Mouse (Mus musculus) hindbrain, embryonic 15.5 days (tissue): ENCODE measurements at regions not wholly inside any gene's neighbourhood (a gene's known extent, or its start where the extent isn't known, plus 50 kb on each side); places are given as distances from the start of the nearest gene placed in this dataset.
A peak's percentile ranks its signal among the peaks of the same experiment; 100 is the strongest.

Experiments
- ATAC-seq: fragments of 200-750 bp; cut with Nextera tagmentation; 2 replicates; pipeline ENCODE4 v1.8.0; 2017; ENCODE audit warnings: low read depth, moderate number of reproducible peaks, moderate TSS enrichment; ENCODE audit not compliant: low FRiP score
- H3K27ac ChIP-seq: fragments of 300-500 bp; sonication (generic); replicated peaks from 2 replicates; pipeline ENCODE4 v1.5.1; 2015; ENCODE audit warnings: mild to moderate bottlenecking, inconsistent platforms
- H3K27me3 ChIP-seq: fragments of 300-500 bp; sonication (generic); 2 replicates; pipeline ENCODE4 v1.6.1; 2015; ENCODE audit warnings: control low read depth, inconsistent platforms
- H3K36me3 ChIP-seq: fragments of 300-500 bp; sonication (generic); 2 replicates; pipeline ENCODE4 v1.6.1; 2015; ENCODE audit warnings: control low read depth, inconsistent platforms
- H3K4me1 ChIP-seq: fragments of 300-500 bp; sonication (generic); replicated peaks from 2 replicates; pipeline ENCODE4 v1.6.1; 2015; ENCODE audit warnings: control low read depth, inconsistent platforms
- H3K4me2 ChIP-seq: fragments of 300-500 bp; sonication (generic); 2 replicates; pipeline ENCODE4 v1.6.1; 2015; ENCODE audit warnings: moderate library complexity, mild to moderate bottlenecking, inconsistent platforms
- H3K4me3 ChIP-seq: fragments of 300-500 bp; sonication (generic); 2 replicates; pipeline ENCODE4 v1.5.1; 2015; ENCODE audit warnings: mild to moderate bottlenecking, inconsistent platforms
- H3K9ac ChIP-seq: fragments of 300-500 bp; sonication (generic); 2 replicates; pipeline ENCODE4 v1.6.1; 2015; ENCODE audit warnings: inconsistent platforms
- H3K9me3 ChIP-seq: fragments of 300-500 bp; sonication (generic); 2 replicates; pipeline ENCODE4 v1.6.1; 2016; ENCODE audit warnings: control low read depth, inconsistent platforms
- WGBS: fragments of 180-500 bp; shearing (Covaris S2); methylation state at CpG from one replicate; pipeline ENCODE4 v1.1.7; 2015; 5-methylcytosine and 5-hydroxymethylcytosine counted together

- Histone ChIP-seq H3K27me3 (no peaks in the 10 kb centered on the region), H3K9ac (no peak overlapping the region), H3K4me2 (no peak overlapping the region), H3K4me3 (no peak overlapping the region), H3K9me3 (no peaks in the 10 kb centered on the region), H3K27ac (no peak overlapping the region), H3K36me3 (no peaks in the 10 kb centered on the region), H3K4me1 (no peaks in the 10 kb centered on the region)
- 88% methylated on average over 4 of the region's 4 CpGs for WGBS
- no peak for ATAC-seq
These were observed 562.0 kb upstream of the Sall1 start for GRCm38 (mm10) chr8:89605905-89606468.

- 98% methylated on average over 3 of the region's 3 CpGs for WGBS
- Histone ChIP-seq H3K4me1 (no peaks in the 10 kb centered on the region), H3K27me3 (no peaks in the 10 kb centered on the region), H3K4me3 (no peak overlapping the region), H3K27ac (no peak overlapping the region), H3K9me3 (no peaks in the 10 kb centered on the region), H3K4me2 (no peak overlapping the region), H3K36me3 (no peaks in the 10 kb centered on the region), H3K9ac (no peak overlapping the region)
- ATAC-seq = no peak
These were observed 560.5 kb upstream of the Sall1 start for GRCm38 (mm10) chr8:89604461-89604860.

- no peaks in the 10 kb centered on the region for H3K9me3 ChIP-seq
- H3K4me1 ChIP-seq = no peaks in the 10 kb centered on the region
- no peaks in the 10 kb centered on the region for H3K36me3 ChIP-seq
- no peak overlapping the region for H3K9ac ChIP-seq
- ATAC-seq = no peak
- 58% methylated on average over 7 of the region's 7 CpGs for WGBS
- H3K27me3 ChIP-seq = no peaks in the 10 kb centered on the region
- H3K4me3 ChIP-seq = no peak overlapping the region
- H3K27ac ChIP-seq = no peak overlapping the region
- H3K4me2 ChIP-seq = no peak overlapping the region
These were observed 552.4 kb upstream of the Sall1 start for GRCm38 (mm10) chr8:89596380-89596779.

- H3K4me2 ChIP-seq = no peak overlapping the region
- H3K27me3 ChIP-seq = no peaks in the 10 kb centered on the region
- H3K27ac ChIP-seq = no peak overlapping the region
- no peaks in the 10 kb centered on the region for H3K4me1 ChIP-seq
- no peak overlapping the region for H3K9ac ChIP-seq
- no peaks in the 10 kb centered on the region for H3K9me3 ChIP-seq
- H3K36me3 ChIP-seq = no peaks in the 10 kb centered on the region
- no peak overlapping the region for H3K4me3 ChIP-seq
- ATAC-seq = no peak
These were observed 539.1 kb upstream of the Sall1 start for GRCm38 (mm10) chr8:89583091-89583490.

GRCm38 (mm10) chr8:89582566-89582965 lies 538.6 kb upstream of the Sall1 start:
- Histone ChIP-seq H3K27ac (no peak overlapping the region), H3K4me3 (no peak overlapping the region), H3K4me1 (no peaks in the 10 kb centered on the region), H3K36me3 (no peaks in the 10 kb centered on the region), H3K4me2 (no peak overlapping the region), H3K27me3 (no peaks in the 10 kb centered on the region), H3K9me3 (no peaks in the 10 kb centered on the region), H3K9ac (no peak overlapping the region)
- no peak for ATAC-seq

- H3K4me1 ChIP-seq = peaks cover 15% of the 10 kb centered on the region; the same call in 1 of the 2 replicates
- H3K27ac ChIP-seq = no peak overlapping the region
- 0 out of 2 replicates have a peak, but pooled peaks have one; percentile 79 for ATAC-seq
- no peaks in the 10 kb centered on the region for H3K9me3 ChIP-seq
- WGBS = 2% methylated on average over 13 of the region's 13 CpGs
- H3K36me3 ChIP-seq = no peaks in the 10 kb centered on the region
- no peak overlapping the region for H3K4me3 ChIP-seq
- peaks cover 25% of the 10 kb centered on the region; the same call in 1 of the 2 replicates for H3K27me3 ChIP-seq
- H3K4me2 ChIP-seq = 0 out of 2 replicates have a peak overlapping the region, but pooled peaks have one; percentile 20
- no peak overlapping the region for H3K9ac ChIP-seq
These were observed 527.9 kb upstream of the Sall1 start for GRCm38 (mm10) chr8:89571816-89572215.

GRCm38 (mm10) chr8:89570639-89571325 lies 526.8 kb upstream of the Sall1 start:
- Histone ChIP-seq H3K36me3 (no peaks in the 10 kb centered on the region), H3K4me3 (no peak overlapping the region), H3K4me1 (peaks cover 15% of the 10 kb centered on the region; the same call in 1 of the 2 replicates), H3K9ac (no peak overlapping the region), H3K9me3 (no peaks in the 10 kb centered on the region), H3K27me3 (peaks cover 29% of the 10 kb centered on the region; the same call in 1 of the 2 replicates), H3K27ac (no peak overlapping the region), H3K4me2 (no peak overlapping the region)
- no peak for ATAC-seq
- WGBS = 35% methylated on average over 10 of the region's 10 CpGs

- H3K36me3 ChIP-seq = no peaks in the 10 kb centered on the region
- peak overlapping the region; percentile 25; the same call in 1 of the 2 replicates for H3K4me2 ChIP-seq
- ATAC-seq = no peak
- no peaks in the 10 kb centered on the region for H3K9me3 ChIP-seq
- no peak overlapping the region for H3K9ac ChIP-seq
- H3K27me3 ChIP-seq = peaks cover 36% of the 10 kb centered on the region; the same call in 1 of the 2 replicates
- H3K4me1 ChIP-seq = peaks cover 15% of the 10 kb centered on the region; the same call in 1 of the 2 replicates
- no peak overlapping the region for H3K27ac ChIP-seq
- WGBS = 43% methylated on average over 9 of the region's 9 CpGs
- no peak overlapping the region for H3K4me3 ChIP-seq
These were observed 525.4 kb upstream of the Sall1 start for GRCm38 (mm10) chr8:89569406-89569805.

GRCm38 (mm10) chr8:89568641-89569040 lies 524.7 kb upstream of the Sall1 start:
- Histone ChIP-seq H3K4me3 (no peak overlapping the region), H3K9ac (no peak overlapping the region), H3K4me1 (peaks cover 15% of the 10 kb centered on the region; the same call in 1 of the 2 replicates), H3K36me3 (no peaks in the 10 kb centered on the region), H3K27ac (no peak overlapping the region), H3K27me3 (peaks cover 31% of the 10 kb centered on the region; the same call in 1 of the 2 replicates), H3K4me2 (no peak overlapping the region), H3K9me3 (no peaks in the 10 kb centered on the region)
- WGBS = 44% methylated on average over 7 of the region's 7 CpGs
- no peak for ATAC-seq

- Histone ChIP-seq H3K27ac (no peak overlapping the region), H3K27me3 (peaks cover 18% of the 10 kb centered on the region; the same call in 1 of the 2 replicates), H3K9me3 (no peaks in the 10 kb centered on the region), H3K4me1 (peaks cover 14% of the 10 kb centered on the region; the same call in 1 of the 2 replicates), H3K36me3 (no peaks in the 10 kb centered on the region), H3K4me3 (no peak overlapping the region), H3K9ac (no peak overlapping the region), H3K4me2 (no peak overlapping the region)
- ATAC-seq = no peak
- 54% methylated on average over 7 of the region's 7 CpGs for WGBS
These were observed 523.0 kb upstream of the Sall1 start for GRCm38 (mm10) chr8:89566986-89567385.

- H3K4me1 ChIP-seq = 0 out of 2 replicates have a peak, but pooled peaks cover 12% of the 10 kb centered on the region
These were observed 522.5 kb upstream of the Sall1 start for GRCm38 (mm10) chr8:89566461-89566860.

GRCm38 (mm10) chr8:89565147-89565826 lies 521.3 kb upstream of the Sall1 start:
- 0 out of 2 replicates have a peak, but pooled peaks cover 12% of the 10 kb centered on the region for H3K4me1 ChIP-seq
- H3K27me3 ChIP-seq = peaks cover 17% of the 10 kb centered on the region; the same call in 1 of the 2 replicates
- no peak overlapping the region for H3K27ac ChIP-seq
- ATAC-seq = no peak
- no peaks in the 10 kb centered on the region for H3K9me3 ChIP-seq
- no peak overlapping the region for H3K9ac ChIP-seq
- no peak overlapping the region for H3K4me2 ChIP-seq
- H3K36me3 ChIP-seq = no peaks in the 10 kb centered on the region
- H3K4me3 ChIP-seq = no peak overlapping the region
- WGBS = 77% methylated on average over 9 of the region's 9 CpGs

More at GRCm38 (mm10) chr8:89566461-89566860, 522.5 kb upstream of the Sall1 start:
- no peak for ATAC-seq
- Histone ChIP-seq H3K36me3 (no peaks in the 10 kb centered on the region), H3K27ac (no peak overlapping the region), H3K9me3 (no peaks in the 10 kb centered on the region), H3K4me3 (no peak overlapping the region), H3K9ac (no peak overlapping the region), H3K27me3 (peaks cover 17% of the 10 kb centered on the region; the same call in 1 of the 2 replicates), H3K4me2 (no peak overlapping the region)
- 55% methylated on average over 4 of the region's 4 CpGs for WGBS
